Mouse (Mus musculus) neutrophil, adult 59 days (primary cell): ENCODE data around the gene Mgl2. TPM values are rescaled to one million over a fixed set of nuclear protein-coding genes. Genes with fewer than 3 reads are reported as not detected.

Source experiments
- total RNA-seq, 2 experiments: library from RNA; stranded (reverse); gene quantifications; 1 replicate in 1 of 2; 2 replicates in 1 of 2; pipeline ENCODE4 v1.2.4; 2023

Gene Mgl2
- total RNA-seq = 10 to 100 TPM; 11.4 to 12.2 TPM

DNA sequence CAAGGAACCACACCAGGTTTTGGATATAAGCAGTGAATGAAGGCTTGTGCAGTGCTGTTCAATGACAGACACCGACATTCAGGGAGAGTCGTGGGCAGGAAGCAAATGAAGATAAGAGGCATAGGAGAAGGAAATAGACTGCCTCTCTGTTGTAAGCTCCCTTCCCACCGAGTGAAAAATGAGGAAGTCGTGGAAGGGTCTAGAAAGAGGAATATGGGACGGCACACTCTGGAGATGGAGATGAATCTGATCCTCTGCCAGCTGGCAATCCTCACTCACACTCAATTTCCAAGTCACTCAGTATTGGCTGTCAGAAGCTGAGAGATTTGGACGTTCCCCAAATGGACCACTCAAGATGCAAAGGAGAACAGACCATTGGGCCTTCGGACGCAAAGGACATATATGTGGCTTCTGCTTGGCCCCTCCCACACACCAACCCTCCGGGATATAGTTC lies at the start of gene Mgl2:
TSS of gene Mgl2 (plus strand) at position 404 of the 454 bp plus-strand sequence.

DNA sequence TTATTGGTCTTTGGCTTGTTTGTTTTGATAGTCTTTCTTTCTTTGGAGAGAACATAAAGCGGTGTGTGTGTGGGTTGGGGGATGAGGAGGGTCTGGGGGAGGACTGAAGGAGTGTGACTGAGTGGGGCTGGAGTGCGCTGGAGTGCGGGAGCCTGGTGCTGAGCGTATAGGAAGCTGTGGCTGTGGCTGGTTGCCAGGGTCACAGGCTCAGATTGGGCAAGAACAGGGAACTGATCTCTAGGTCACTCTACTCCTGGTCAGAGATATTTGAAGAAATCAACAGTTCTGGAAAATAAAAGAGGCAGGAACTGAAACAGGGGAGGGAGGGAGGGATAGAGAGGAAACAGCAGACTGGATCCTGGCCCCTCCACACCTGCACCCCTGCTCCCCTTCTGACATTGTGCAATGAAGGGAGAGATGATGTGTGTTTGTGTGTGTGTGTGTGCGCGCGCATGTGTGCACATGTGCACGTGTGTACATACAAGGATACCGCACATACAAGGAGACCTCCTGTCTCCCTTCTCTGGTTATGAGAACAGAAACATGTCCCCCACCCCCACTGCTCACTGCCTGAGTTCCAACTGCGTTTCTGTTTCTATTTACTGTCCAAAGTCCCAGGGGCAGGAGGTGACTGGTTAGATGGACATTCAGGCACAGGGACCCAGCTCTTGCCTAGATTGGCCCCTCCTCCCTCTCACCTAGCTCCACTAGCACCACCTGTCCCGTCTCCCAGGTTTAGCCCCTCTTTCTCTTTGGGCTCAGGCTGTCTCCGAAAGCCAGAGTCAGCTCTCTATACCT lies 37.9 kb upstream of the Mgl2 start, which contains the start of gene Asgr2:
TSS of gene Asgr2 (plus strand) at position 659 of the 798 bp plus-strand sequence.

DNA sequence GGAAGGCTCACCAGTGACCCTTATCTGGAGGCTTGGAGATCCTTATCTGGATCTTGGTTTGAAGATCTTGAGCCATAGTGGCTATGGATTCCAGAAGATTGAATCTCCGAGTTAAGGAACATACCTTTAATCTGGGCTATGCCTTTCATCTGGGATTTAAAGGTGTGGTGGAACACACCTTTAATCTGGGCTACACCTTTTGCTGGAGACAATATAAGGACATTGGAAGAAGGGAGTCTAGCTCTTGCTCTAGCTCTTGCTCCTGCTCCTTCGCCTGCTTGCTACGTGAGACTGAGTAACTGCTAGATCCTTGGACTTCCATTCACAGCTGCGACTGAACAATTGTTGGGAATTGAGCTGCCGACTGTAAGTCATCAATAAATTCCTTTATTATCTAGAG lies 25.8 kb downstream of the Mgl2 start, which contains the start of gene Clec10a:
TSS of gene Clec10a (plus strand) at position 301 of the 400 bp plus-strand sequence.

Other genes with a start within 250 kb of the Mgl2 start
- 1 to 10 TPM; 8.4 to 8.8 TPM for gene Kctd11, start 248.9 kb upstream of the Mgl2 start, total RNA-seq
- 100 to 1,000 TPM; 261 to 285 TPM for gene Acap1, start 234.8 kb upstream of the Mgl2 start, total RNA-seq
- gene 2810408A11Rik, start 229.3 kb upstream of the Mgl2 start, total RNA-seq = 1 to 10 TPM in 1 of 2 experiments, under 1 TPM in 1; 0.95 to 1.9 TPM
- gene Neurl4, start 229.3 kb upstream of the Mgl2 start, total RNA-seq = 10 to 100 TPM; 17.9 to 18.5 TPM
- 10 to 100 TPM; 75.4 to 79.7 TPM for gene Gps2, start 216.4 kb upstream of the Mgl2 start, total RNA-seq
- 100 to 1,000 TPM; 498 to 503 TPM for gene Eif5a, start 208.4 kb upstream of the Mgl2 start, total RNA-seq
- gene Ybx2, start 194.5 kb upstream of the Mgl2 start, total RNA-seq = not detected
- gene Slc2a4, start 182.1 kb upstream of the Mgl2 start, total RNA-seq = under 1 TPM; 0.55 to 0.60 TPM
- gene Cldn7, start 165.6 kb upstream of the Mgl2 start, total RNA-seq = not detected
- gene Ctdnep1, start 149.2 kb upstream of the Mgl2 start, total RNA-seq = 10 to 100 TPM; 65.2 to 68.4 TPM
- 10 to 100 TPM; 25.3 to 27.8 TPM for gene Elp5, start 147.8 kb upstream of the Mgl2 start, total RNA-seq
- gene Gabarap, start 139.2 kb upstream of the Mgl2 start, total RNA-seq = 100 to 1,000 TPM; 537 TPM
- 10 to 100 TPM; 43.3 to 47.1 TPM for gene Phf23, start 134.6 kb upstream of the Mgl2 start, total RNA-seq
- gene Dvl2, start 129.7 kb upstream of the Mgl2 start, total RNA-seq = 10 to 100 TPM; 17.5 to 21.4 TPM
- 10 to 100 TPM; 34.6 to 40.2 TPM for gene Acadvl, start 114.9 kb upstream of the Mgl2 start, total RNA-seq
- 1 to 10 TPM; 5.7 to 6.7 TPM for gene Dlg4, start 113.4 kb upstream of the Mgl2 start, total RNA-seq
- not detected for gene Asgr1, start 76.2 kb upstream of the Mgl2 start, total RNA-seq
- under 1 TPM in 1 of 2 experiments, not detected in 1; 0.42 TPM for gene Asgr2, start 37.7 kb upstream of the Mgl2 start, total RNA-seq
- 10 to 100 TPM; 13.5 to 18.3 TPM for gene Clec10a, start 25.9 kb downstream of the Mgl2 start, total RNA-seq
- not detected for gene Slc16a11, start 82.4 kb downstream of the Mgl2 start, total RNA-seq
- gene Slc16a13, start 90.7 kb downstream of the Mgl2 start, total RNA-seq = 1 to 10 TPM; 1.3 to 1.7 TPM
- gene Bcl6b, start 99.5 kb downstream of the Mgl2 start, total RNA-seq = under 1 TPM in 1 of 2 experiments, not detected in 1; 0.13 TPM
- gene 0610010K14Rik, start 107.6 kb downstream of the Mgl2 start, total RNA-seq = 10 to 100 TPM; 39.0 to 42.3 TPM
- 1 to 10 TPM; 3.8 to 6.1 TPM for gene Gm21988, start 109.5 kb downstream of the Mgl2 start, total RNA-seq
- 100 to 1,000 TPM; 105 to 118 TPM for gene Rnasek, start 109.5 kb downstream of the Mgl2 start, total RNA-seq
- gene Alox12, start 125.0 kb downstream of the Mgl2 start, total RNA-seq = under 1 TPM; 0.33 to 0.60 TPM
- under 1 TPM; 0.35 to 0.62 TPM for gene Alox12e, start 192.3 kb downstream of the Mgl2 start, total RNA-seq
- gene Alox15, start 221.7 kb downstream of the Mgl2 start, total RNA-seq = 10 to 100 TPM in 1 of 2 experiments, 1 to 10 TPM in 1; 6.2 to 13.0 TPM